Mouse (Mus musculus) splenic B cell, adult 2 months (primary cell): Measurements from ENCODE around the gene Rarres2.

ENCODE experiments used
- DNase-seq: peaks from one replicate; pipeline ENCODE4 v3.0.0-alpha.2; 2011; ENCODE audit warnings: low read depth, low spot score
- H3K27me3 ChIP-seq: 2 replicates; pipeline ENCODE4 v1.6.1; 2012; ENCODE audit warnings: mild to moderate bottlenecking, low read length, moderate library complexity, mixed read lengths; ENCODE audit not compliant: control insufficient read depth, poor library complexity, insufficient read depth, severe bottlenecking
- H3K36me3 ChIP-seq: 2 replicates; pipeline ENCODE4 v1.6.1; 2012; ENCODE audit warnings: mild to moderate bottlenecking, low read length, moderate library complexity, mixed read lengths; ENCODE audit not compliant: control insufficient read depth, poor library complexity, insufficient read depth, severe bottlenecking

Rarres2 gene

GRCm38 (mm10) chr6:48572572-48573061 is at the start of gene Rarres2:
Rarres2 (minus strand) TSS chr6:48572789.
- Histone ChIP-seq H3K27me3 (no peaks in the 10 kb centered on the region), H3K36me3 (no peaks in the 10 kb centered on the region)
- DNase-seq = no peak

GRCm38 (mm10) chr6:48620031-48620430 is 47.4 kb upstream of the Rarres2 start:
- H3K27me3 ChIP-seq = no peaks in the 10 kb centered on the region
- H3K36me3 ChIP-seq = 0 out of 2 replicates have a peak, but pooled peaks cover 2% of the 10 kb centered on the region
- no peak for DNase-seq

- peaks cover 1% of the 10 kb centered on the region; the same call in 1 of the 2 replicates for H3K36me3 ChIP-seq
- H3K27me3 ChIP-seq = no peaks in the 10 kb centered on the region
- no peak for DNase-seq
Observed at GRCm38 (mm10) chr6:48614756-48615155, 42.2 kb upstream of the Rarres2 start.

- no peak for DNase-seq
- peaks cover 1% of the 10 kb centered on the region; the same call in 1 of the 2 replicates for H3K36me3 ChIP-seq
- no peaks in the 10 kb centered on the region for H3K27me3 ChIP-seq
Observed at GRCm38 (mm10) chr6:48613464-48613863, 40.9 kb upstream of the Rarres2 start.

- H3K27me3 ChIP-seq = no peaks in the 10 kb centered on the region
- peaks cover 1% of the 10 kb centered on the region; the same call in 1 of the 2 replicates for H3K36me3 ChIP-seq
- DNase-seq = no peak
Observed at GRCm38 (mm10) chr6:48610657-48611056, 38.1 kb upstream of the Rarres2 start.

- DNase-seq = no peak
- peaks cover 1% of the 10 kb centered on the region; the same call in 1 of the 2 replicates for H3K36me3 ChIP-seq
- H3K27me3 ChIP-seq = no peaks in the 10 kb centered on the region
Observed at GRCm38 (mm10) chr6:48609512-48609911, 36.9 kb upstream of the Rarres2 start.

- H3K27me3 ChIP-seq = no peaks in the 10 kb centered on the region
- H3K36me3 ChIP-seq = no peaks in the 10 kb centered on the region; the same call in 1 of the 2 replicates
- DNase-seq = no peak
Observed at GRCm38 (mm10) chr6:48608124-48608523, 35.5 kb upstream of the Rarres2 start.

GRCm38 (mm10) chr6:48602080-48602741 is 29.6 kb upstream of the Rarres2 start:
- no peaks in the 10 kb centered on the region for H3K27me3 ChIP-seq
- no peaks in the 10 kb centered on the region for H3K36me3 ChIP-seq
- no peak for DNase-seq

GRCm38 (mm10) chr6:48601271-48602079 is 28.9 kb upstream of the Rarres2 start, which contains the start of gene Zfp775:
Zfp775 (plus strand) TSS chr6:48602063.
- no peaks in the 10 kb centered on the region for H3K36me3 ChIP-seq
- H3K27me3 ChIP-seq = no peaks in the 10 kb centered on the region
- DNase-seq = peak; percentile 93

- DNase-seq = no peak
- no peaks in the 10 kb centered on the region for H3K27me3 ChIP-seq
- no peaks in the 10 kb centered on the region for H3K36me3 ChIP-seq
Observed at GRCm38 (mm10) chr6:48600594-48600993, 28.0 kb upstream of the Rarres2 start.

- no peak for DNase-seq
- H3K27me3 ChIP-seq = no peaks in the 10 kb centered on the region
Observed at GRCm38 (mm10) chr6:48597233-48597625, 24.6 kb upstream of the Rarres2 start.

GRCm38 (mm10) chr6:48596545-48597232 is 24.1 kb upstream of the Rarres2 start:
- Histone ChIP-seq H3K27me3 (no peaks in the 10 kb centered on the region), H3K36me3 (no peaks in the 10 kb centered on the region)
- DNase-seq = no peak

More at GRCm38 (mm10) chr6:48597233-48597625, 24.6 kb upstream of the Rarres2 start:
- H3K36me3 ChIP-seq = no peaks in the 10 kb centered on the region

- no peak for DNase-seq
- H3K36me3 ChIP-seq = no peaks in the 10 kb centered on the region
- H3K27me3 ChIP-seq = no peaks in the 10 kb centered on the region
Observed at GRCm38 (mm10) chr6:48595278-48595677, 22.7 kb upstream of the Rarres2 start.

- no peak for DNase-seq
- H3K36me3 ChIP-seq = no peaks in the 10 kb centered on the region
- H3K27me3 ChIP-seq = no peaks in the 10 kb centered on the region
Observed at GRCm38 (mm10) chr6:48594043-48594738, 21.6 kb upstream of the Rarres2 start.
